Mouse (Mus musculus) cerebellum, postnatal 10 days (tissue): Measurements from ENCODE around the gene Tmem220.
A peak's percentile ranks its signal among the peaks of the same experiment; 100 is the strongest.

ENCODE experiments used
- DNase-seq, 2 experiments: peaks; one replicate each; pipeline ENCODE4 v3.0.0; 2021; ENCODE audit warnings: mixed read lengths in 2 of 2

Tmem220 gene

GRCm38 (mm10) chr11:67024867-67025477 lies at the start of gene Tmem220:
Gene Tmem220 (plus strand): TSS chr11:67025154.
- DNase-seq: peak; percentile 94 to 97

GRCm38 (mm10) chr11:66975606-66976330 lies 49.2 kb upstream of the Tmem220 start:
- DNase-seq: no peak

GRCm38 (mm10) chr11:66981336-66982115 lies 43.4 kb upstream of the Tmem220 start:
- peak; percentile 53 to 74 for DNase-seq

- peak; percentile 69 to 71 for DNase-seq
These were observed 42.2 kb upstream of the Tmem220 start for GRCm38 (mm10) chr11:66982794-66983193.

GRCm38 (mm10) chr11:66983422-66984164 lies 41.4 kb upstream of the Tmem220 start:
- no peak for DNase-seq

- DNase-seq: peak; percentile 91 to 93
These were observed 40.5 kb upstream of the Tmem220 start for GRCm38 (mm10) chr11:66984165-66985135.

- DNase-seq: no peak
These were observed 39.7 kb upstream of the Tmem220 start for GRCm38 (mm10) chr11:66985136-66985702.

GRCm38 (mm10) chr11:66992150-66992549 lies 32.8 kb upstream of the Tmem220 start:
- DNase-seq: peak; percentile 34 to 45

GRCm38 (mm10) chr11:66993674-66994073 lies 31.3 kb upstream of the Tmem220 start:
- peak; percentile 77 to 85 for DNase-seq

- DNase-seq: peak; percentile 37 to 45
These were observed 28.5 kb upstream of the Tmem220 start for GRCm38 (mm10) chr11:66996446-66996845.

GRCm38 (mm10) chr11:66998467-66999403 lies 26.2 kb upstream of the Tmem220 start:
- peak; percentile 76 to 78 for DNase-seq

- DNase-seq: peak; percentile 41 to 52
These were observed 24.3 kb upstream of the Tmem220 start for GRCm38 (mm10) chr11:67000671-67001070.

GRCm38 (mm10) chr11:67001717-67002116 lies 23.2 kb upstream of the Tmem220 start:
- peak in 1 of 2 experiments; percentile 38 for DNase-seq

- peak; percentile 73 to 82 for DNase-seq
These were observed 22.0 kb upstream of the Tmem220 start for GRCm38 (mm10) chr11:67002911-67003310.

GRCm38 (mm10) chr11:67007961-67008360 lies 17.0 kb upstream of the Tmem220 start:
- peak; percentile 81 to 82 for DNase-seq

GRCm38 (mm10) chr11:67008528-67008927 lies 16.4 kb upstream of the Tmem220 start:
- no peak for DNase-seq

GRCm38 (mm10) chr11:67010430-67010829 lies 14.5 kb upstream of the Tmem220 start:
- peak; percentile 50 to 57 for DNase-seq

GRCm38 (mm10) chr11:67011635-67012034 lies 13.3 kb upstream of the Tmem220 start:
- no peak for DNase-seq

- no peak for DNase-seq
These were observed 7.0 kb upstream of the Tmem220 start for GRCm38 (mm10) chr11:67017801-67018591.
